Mouse (Mus musculus) liver, embryonic 14.5 days (tissue): ENCODE measurements around the gene Gstm6.

Source experiments
- CTCF ChIP-seq: IDR thresholded peaks from 2 replicates; pipeline ENCODE4 v1.5.1; 2016; ENCODE audit warnings: antibody characterized with exemption, low read depth, control low read depth
- EP300 ChIP-seq: IDR thresholded peaks from 2 replicates; pipeline ENCODE4 v1.6.1; 2016; ENCODE audit warnings: antibody characterized with exemption, low read depth

DNA sequence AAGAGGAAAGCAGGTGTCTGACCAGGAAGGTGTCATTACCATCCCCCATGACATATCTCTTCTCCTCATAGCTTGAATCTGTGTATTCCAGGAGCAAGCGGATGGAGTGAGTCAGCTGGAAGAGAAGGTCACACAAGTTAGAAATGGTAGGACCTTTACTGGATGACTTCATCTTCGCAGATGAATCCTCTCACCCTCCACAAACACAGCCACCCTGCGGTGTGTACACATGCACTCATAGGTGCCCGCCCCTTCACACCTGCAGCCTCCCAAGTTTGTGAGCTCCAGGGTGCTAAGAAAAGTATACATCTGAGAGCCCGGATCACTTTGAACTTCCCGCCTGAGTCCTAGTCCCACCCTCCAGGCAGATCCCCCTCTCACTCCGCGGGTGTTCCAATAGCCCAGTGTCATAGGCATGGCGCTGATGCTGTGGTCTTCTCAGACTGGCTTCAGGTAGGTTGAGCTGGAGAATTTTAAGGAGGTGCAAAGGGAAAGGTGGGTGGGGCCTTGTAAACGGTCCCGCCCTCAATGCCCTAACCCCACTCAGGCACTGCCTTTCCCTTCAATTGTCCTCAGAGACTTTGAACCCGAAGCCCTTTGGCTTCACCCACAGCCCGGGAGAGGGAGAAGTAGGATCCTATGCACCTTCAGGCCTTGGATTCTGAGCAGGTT, 25.3 kb upstream of the Gstm6 start, which contains the start of gene Gstm3:
- TF ChIP-seq CTCF (no peak), EP300 (no peak)
